Mouse (Mus musculus) forebrain, embryonic 10.5 days (tissue): ENCODE results near the gene Slc25a40. TPM values are rescaled to one million over a fixed set of nuclear protein-coding genes. Genes with fewer than 3 reads are reported as not detected.

Experiments used
- DNase-seq: peaks from one replicate; pipeline ENCODE4 v3.0.0-alpha.2; 2017; ENCODE audit warnings: low spot score; ENCODE audit errors: extremely low spot score
- H3K27ac ChIP-seq: fragments of 300-500 bp; sonication (generic); 2 replicates; pipeline ENCODE4 v1.5.1; 2016; ENCODE audit warnings: mild to moderate bottlenecking
- H3K27me3 ChIP-seq: fragments of 300-500 bp; sonication (generic); 2 replicates; pipeline ENCODE4 v1.6.1; 2016; ENCODE audit warnings: mild to moderate bottlenecking; ENCODE audit not compliant: poor library complexity, severe bottlenecking
- H3K36me3 ChIP-seq: fragments of 300-500 bp; sonication (generic); replicated peaks from 2 replicates; pipeline ENCODE4 v1.6.1; 2016; ENCODE audit warnings: mild to moderate bottlenecking, moderate library complexity
- H3K4me1 ChIP-seq: fragments of 300-500 bp; sonication (generic); 2 replicates; pipeline ENCODE4 v1.6.1; 2016
- H3K4me3 ChIP-seq: fragments of 300-500 bp; sonication (generic); 2 replicates; pipeline ENCODE4 v1.5.1; 2016; ENCODE audit warnings: mild to moderate bottlenecking, moderate library complexity
- H3K9me3 ChIP-seq: fragments of 300-500 bp; sonication (generic); 2 replicates; pipeline ENCODE4 v1.6.1; 2016; ENCODE audit warnings: mild to moderate bottlenecking, moderate library complexity
- WGBS: fragments of 180-500 bp; shearing (Covaris S2); methylation state at CpG from one replicate; pipeline ENCODE4 v1.1.7; 2016; 5-methylcytosine and 5-hydroxymethylcytosine counted together
- polyA plus RNA-seq: library from polyadenylated mRNA; unstranded; fragments of >200 nt; fragmentation: Nextera tagmentation; extraction: Ambion mirVana; gene quantifications from 2 replicates; pipeline ENCODE4 v1.2.1, GENCODE M21; 2016

The Slc25a40 gene
- polyA plus RNA-seq, result 9.3 and 9.4 TPM in 2 replicates

- H3K27ac ChIP-seq, result peak within 1 kb of the TSS; percentile 97
- H3K4me1 ChIP-seq, result peaks cover 25% of the 10 kb centered on the region
- peaks cover 43% of the 10 kb centered on the region for H3K36me3 ChIP-seq
- DNase-seq, result peak; percentile 86
- no peaks in the 10 kb centered on the region for H3K9me3 ChIP-seq
- WGBS, result under 1% methylated on average over 86 of the region's 93 CpGs
- H3K4me3 ChIP-seq, result peak within 1 kb of the TSS; percentile 84
- H3K27me3 ChIP-seq, result no peaks in the 10 kb centered on the region
Measured at GRCm38 (mm10) chr5:8422157-8422931, at the start of gene Slc25a40, which contains the start of gene Dbf4. TSS of gene Slc25a40 (plus strand) at chr5:8422850. TSS of gene Dbf4 (minus strand) at chr5:8422716.

GRCm38 (mm10) chr5:8373415-8373814, 49.2 kb upstream of the Slc25a40 start:
- no peak overlapping the region for H3K4me3 ChIP-seq
- WGBS, result 87% methylated on average over 4 of the region's 4 CpGs
- H3K27me3 ChIP-seq, result peaks cover 8% of the 10 kb centered on the region
- no peak for DNase-seq
- H3K36me3 ChIP-seq, result no peaks in the 10 kb centered on the region
- no peaks in the 10 kb centered on the region for H3K9me3 ChIP-seq
- H3K4me1 ChIP-seq, result no peaks in the 10 kb centered on the region
- H3K27ac ChIP-seq, result no peak overlapping the region

- Histone ChIP-seq H3K9me3 (no peaks in the 10 kb centered on the region), H3K4me1 (no peaks in the 10 kb centered on the region), H3K4me3 (no peak overlapping the region), H3K27me3 (no peaks in the 10 kb centered on the region), H3K27ac (no peak overlapping the region), H3K36me3 (no peaks in the 10 kb centered on the region)
- 85% methylated on average over 5 of the region's 5 CpGs for WGBS
- no peak for DNase-seq
Measured at GRCm38 (mm10) chr5:8374297-8374906, 48.2 kb upstream of the Slc25a40 start.

GRCm38 (mm10) chr5:8393891-8394583, 28.6 kb upstream of the Slc25a40 start:
- Histone ChIP-seq H3K27ac (no peak overlapping the region), H3K4me1 (no peaks in the 10 kb centered on the region), H3K4me3 (no peak overlapping the region), H3K9me3 (no peaks in the 10 kb centered on the region), H3K36me3 (peaks cover 50% of the 10 kb centered on the region), H3K27me3 (no peaks in the 10 kb centered on the region)
- 66% methylated on average over 1 of the region's 1 CpGs for WGBS
- no peak for DNase-seq

GRCm38 (mm10) chr5:8397587-8398249, 24.9 kb upstream of the Slc25a40 start:
- no peaks in the 10 kb centered on the region for H3K27me3 ChIP-seq
- no peak overlapping the region for H3K4me3 ChIP-seq
- no peak for DNase-seq
- no peak overlapping the region for H3K27ac ChIP-seq
- no peaks in the 10 kb centered on the region for H3K9me3 ChIP-seq
- no peaks in the 10 kb centered on the region for H3K4me1 ChIP-seq
- H3K36me3 ChIP-seq, result peaks cover 86% of the 10 kb centered on the region
- 92% methylated on average over 13 of the region's 13 CpGs for WGBS

GRCm38 (mm10) chr5:8408746-8409145, 13.9 kb upstream of the Slc25a40 start:
- Histone ChIP-seq H3K27me3 (no peaks in the 10 kb centered on the region), H3K4me1 (no peaks in the 10 kb centered on the region), H3K36me3 (peaks cover 97% of the 10 kb centered on the region), H3K27ac (no peak overlapping the region), H3K4me3 (no peak overlapping the region), H3K9me3 (no peaks in the 10 kb centered on the region)
- WGBS, result 95% methylated on average over 4 of the region's 4 CpGs
- DNase-seq, result no peak

GRCm38 (mm10) chr5:8416683-8417413, 5.8 kb upstream of the Slc25a40 start:
- DNase-seq, result no peak
- Histone ChIP-seq H3K27me3 (no peaks in the 10 kb centered on the region), H3K36me3 (peaks cover 87% of the 10 kb centered on the region), H3K9me3 (no peaks in the 10 kb centered on the region), H3K4me1 (peaks cover 20% of the 10 kb centered on the region), H3K27ac (no peak overlapping the region), H3K4me3 (no peak overlapping the region)
- 95% methylated on average over 3 of the region's 3 CpGs for WGBS

- Histone ChIP-seq H3K9me3 (no peaks in the 10 kb centered on the region), H3K4me1 (peaks cover 20% of the 10 kb centered on the region), H3K27ac (no peak overlapping the region), H3K36me3 (peaks cover 81% of the 10 kb centered on the region), H3K27me3 (no peaks in the 10 kb centered on the region), H3K4me3 (no peak overlapping the region)
- no peak for DNase-seq
- WGBS, result 60% methylated on average over 1 of the region's 1 CpGs
Measured at GRCm38 (mm10) chr5:8417443-8417842, 5.2 kb upstream of the Slc25a40 start.

GRCm38 (mm10) chr5:8421424-8421823, 1.2 kb upstream of the Slc25a40 start:
- H3K4me1 ChIP-seq, result peaks cover 27% of the 10 kb centered on the region
- DNase-seq, result no peak
- H3K4me3 ChIP-seq, result peak overlapping the region; percentile 84
- H3K9me3 ChIP-seq, result no peaks in the 10 kb centered on the region
- 21% methylated on average over 3 of the region's 3 CpGs for WGBS
- H3K27ac ChIP-seq, result peak overlapping the region; percentile 97
- no peaks in the 10 kb centered on the region for H3K27me3 ChIP-seq
- peaks cover 52% of the 10 kb centered on the region for H3K36me3 ChIP-seq

- under 1% methylated on average over 40 of the region's 40 CpGs for WGBS
Measured at GRCm38 (mm10) chr5:8422932-8423928, 580 bp downstream of the Slc25a40 start.

GRCm38 (mm10) chr5:8424116-8424515, 1.5 kb downstream of the Slc25a40 start:
- H3K27me3 ChIP-seq, result no peaks in the 10 kb centered on the region
- H3K27ac ChIP-seq, result peak overlapping the region; percentile 70; the same call in 1 of the 2 replicates
- DNase-seq, result no peak
- peaks cover 27% of the 10 kb centered on the region for H3K36me3 ChIP-seq
- no peaks in the 10 kb centered on the region for H3K9me3 ChIP-seq
- 18% methylated on average over 7 of the region's 7 CpGs for WGBS
- H3K4me1 ChIP-seq, result peaks cover 19% of the 10 kb centered on the region
- peak overlapping the region; percentile 84 for H3K4me3 ChIP-seq

More at GRCm38 (mm10) chr5:8422932-8423928, 580 bp downstream of the Slc25a40 start:
- Histone ChIP-seq H3K4me3 (peak overlapping the region; percentile 84), H3K9me3 (no peaks in the 10 kb centered on the region), H3K27me3 (no peaks in the 10 kb centered on the region), H3K36me3 (peaks cover 34% of the 10 kb centered on the region), H3K27ac (peak overlapping the region; percentile 97), H3K4me1 (peaks cover 19% of the 10 kb centered on the region)
- no peak for DNase-seq
